Mouse (Mus musculus): ENCODE data around the gene Fat3.

The Fat3 gene

DNA sequence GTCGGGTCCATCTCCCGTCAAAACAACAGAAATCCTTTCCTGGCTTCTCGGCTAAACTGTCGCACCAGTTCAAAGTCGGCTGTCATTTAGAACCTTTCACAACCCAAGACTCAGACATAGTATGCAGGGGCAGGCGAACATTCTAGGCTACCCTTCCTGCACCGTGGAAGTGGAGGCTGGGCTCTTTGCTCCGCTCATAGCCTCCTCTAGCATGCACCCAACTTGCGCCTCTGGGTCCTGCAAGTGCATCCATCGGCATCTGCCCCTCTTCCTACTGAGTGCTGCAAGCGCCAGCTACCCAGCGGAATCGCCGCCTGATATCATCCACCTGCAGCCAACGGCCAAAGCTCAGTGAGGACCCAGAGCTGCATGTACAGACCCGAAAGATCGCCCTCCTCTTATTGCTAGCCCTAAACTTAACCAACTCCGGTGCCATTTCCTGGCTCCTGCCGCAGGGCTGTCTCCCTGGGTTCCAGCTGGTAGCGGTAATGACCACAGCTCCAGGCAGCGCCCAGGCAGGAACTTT lies at the start of gene Fat3:
Gene Fat3, minus strand, starts transcription at position 100 of the 526 bp plus-strand sequence.
- in situ Hi-C loops (cut with MboI, MseI): no loop called here

DNA sequence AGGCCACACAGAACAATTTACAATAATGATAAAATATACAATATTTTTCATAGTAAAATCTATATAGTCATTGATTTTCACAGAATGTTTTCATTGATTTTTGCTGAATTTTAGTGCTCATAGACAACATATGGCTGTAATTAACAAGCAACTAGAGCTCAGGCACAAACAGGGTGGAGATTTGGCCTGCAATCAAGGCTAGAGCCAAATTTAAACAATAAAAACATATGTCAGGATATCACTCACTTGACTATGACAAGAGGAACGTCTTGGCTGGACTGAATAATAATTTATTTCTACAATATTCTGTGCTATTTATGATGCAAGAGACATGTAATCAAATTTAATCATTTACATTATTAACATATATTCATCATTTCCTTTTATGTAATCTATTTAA lies 31.8 kb upstream of the Fat3 start:
- in situ Hi-C loops (cut with MboI, MseI): no loop called here

DNA sequence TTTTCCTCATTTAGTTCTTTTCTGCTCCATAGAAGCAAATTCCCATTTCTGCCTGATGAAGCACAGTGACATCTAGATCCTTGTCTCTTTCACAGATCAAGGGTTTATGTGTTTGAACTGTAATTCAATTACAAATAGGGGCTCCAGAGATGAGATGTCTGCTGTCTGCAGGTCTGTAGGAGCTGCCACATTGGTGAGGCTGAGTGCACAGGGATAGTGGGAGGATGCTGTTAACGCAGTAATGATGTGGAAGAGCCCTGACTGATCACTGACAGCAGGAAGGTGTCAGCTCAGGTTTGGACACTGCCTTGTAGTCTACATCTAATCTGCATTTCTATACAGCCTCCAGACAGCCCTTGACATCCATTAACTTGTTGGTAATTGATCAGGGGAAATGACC lies 16.5 kb upstream of the Fat3 start:
- in situ Hi-C loops (cut with MboI, MseI): no loop called here

DNA sequence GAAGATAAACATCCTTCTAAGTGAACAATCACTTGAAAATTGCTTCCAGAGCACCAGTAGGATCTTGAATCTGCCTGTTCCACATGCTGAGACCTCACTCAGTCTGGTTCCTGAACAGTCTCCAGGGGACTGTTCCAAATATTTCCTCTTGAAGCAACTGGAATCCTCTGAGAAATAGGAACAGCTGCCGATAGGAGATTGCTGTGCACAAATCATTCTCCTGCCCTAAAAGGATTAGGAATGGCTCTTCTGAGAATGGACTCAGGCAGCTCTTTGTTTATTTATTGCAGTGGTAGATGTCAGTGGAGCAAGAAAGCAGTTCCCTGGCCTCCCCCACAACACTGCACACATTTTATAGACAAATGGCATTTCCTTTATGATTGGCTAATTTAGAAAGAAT lies 10.9 kb upstream of the Fat3 start:
- in situ Hi-C loops (cut with MboI, MseI): no loop called here

DNA sequence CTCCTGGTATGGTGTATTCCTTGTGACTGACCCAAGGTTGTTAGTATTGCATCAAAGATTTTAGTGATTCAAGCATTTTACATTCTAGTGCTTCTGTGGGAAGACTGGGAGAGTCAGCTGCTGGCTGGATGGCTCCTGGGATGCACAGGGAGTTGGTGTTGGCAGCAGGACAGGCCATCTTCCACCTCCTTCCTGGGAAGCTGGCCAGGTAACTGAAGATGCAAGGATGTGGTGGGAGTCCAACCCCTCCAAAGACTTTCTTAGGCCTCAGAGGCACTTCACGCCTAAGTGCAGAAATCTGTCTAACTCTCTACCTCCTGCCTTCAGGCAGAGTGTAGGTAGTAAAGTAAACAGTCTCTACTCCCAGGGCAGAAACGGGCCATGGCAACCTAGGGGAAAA lies 2.7 kb upstream of the Fat3 start:
- in situ Hi-C loops (cut with MboI, MseI): no loop called here

DNA sequence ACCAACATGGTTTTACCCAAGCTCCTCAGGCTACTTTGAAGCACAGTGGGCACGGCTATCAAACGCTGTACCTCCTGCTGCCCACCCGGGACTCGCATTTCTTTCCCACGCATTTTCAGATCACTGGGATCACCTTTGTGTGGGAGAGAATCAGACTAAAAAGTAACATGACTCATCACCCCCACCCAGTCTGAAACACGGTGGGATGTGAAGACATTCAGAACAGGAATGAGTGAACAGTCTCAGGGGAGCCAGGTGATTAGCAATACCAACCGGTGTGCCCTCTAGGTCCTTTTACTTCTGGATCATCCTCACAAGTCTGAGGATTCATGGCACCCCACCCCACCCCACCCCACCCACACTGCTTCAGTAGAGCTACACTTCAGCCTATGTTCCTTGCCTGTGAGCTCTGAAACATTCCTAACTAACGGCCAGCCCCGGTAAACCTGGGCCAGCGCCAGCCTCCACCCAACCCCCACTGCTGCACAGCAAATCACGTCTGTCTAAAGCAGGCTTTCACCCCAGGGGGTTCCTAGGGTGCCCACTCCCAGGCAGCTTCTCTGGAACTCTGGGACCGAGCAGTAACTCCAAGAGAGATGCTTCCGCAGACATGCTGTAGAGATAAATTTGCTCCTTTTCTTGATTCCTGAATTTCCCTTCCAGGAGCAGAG lies 1.7 kb upstream of the Fat3 start:
- in situ Hi-C loops (cut with MboI, MseI): no loop called here

DNA sequence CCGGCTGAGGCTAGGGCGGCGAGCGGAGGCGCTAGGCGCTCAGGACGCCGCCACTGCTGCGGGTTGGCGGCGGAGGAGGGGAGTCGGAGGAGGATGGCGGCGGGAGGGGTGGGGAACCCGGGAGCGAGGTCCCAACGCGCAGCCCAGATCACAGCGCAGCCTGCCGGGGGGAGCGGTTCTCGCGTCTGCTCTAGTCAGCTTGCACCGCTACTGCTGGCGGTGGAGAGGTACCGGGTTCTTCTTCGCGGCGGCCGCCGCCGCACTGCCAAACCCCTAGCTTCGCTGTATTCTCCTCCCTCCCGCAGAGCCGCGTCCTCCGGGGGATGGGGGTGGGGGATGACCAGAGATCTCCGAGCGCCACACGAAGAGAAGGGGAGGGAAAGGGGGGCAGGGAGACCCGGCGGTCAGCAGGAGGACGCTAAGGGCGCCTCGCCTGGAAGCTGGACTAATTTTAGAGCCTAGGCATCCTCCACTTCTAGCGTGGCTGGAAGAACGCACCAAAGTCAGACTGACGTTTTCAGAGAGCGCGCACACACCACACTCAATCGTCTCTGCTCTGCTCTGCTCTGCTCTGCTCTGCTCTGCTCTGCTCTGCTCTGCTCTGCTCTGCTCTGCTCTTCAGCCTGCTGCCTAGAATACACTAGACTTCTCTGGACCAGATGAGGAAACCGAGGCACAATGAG lies 1.0 kb upstream of the Fat3 start:
- in situ Hi-C loops (cut with MboI, MseI): no loop called here

DNA sequence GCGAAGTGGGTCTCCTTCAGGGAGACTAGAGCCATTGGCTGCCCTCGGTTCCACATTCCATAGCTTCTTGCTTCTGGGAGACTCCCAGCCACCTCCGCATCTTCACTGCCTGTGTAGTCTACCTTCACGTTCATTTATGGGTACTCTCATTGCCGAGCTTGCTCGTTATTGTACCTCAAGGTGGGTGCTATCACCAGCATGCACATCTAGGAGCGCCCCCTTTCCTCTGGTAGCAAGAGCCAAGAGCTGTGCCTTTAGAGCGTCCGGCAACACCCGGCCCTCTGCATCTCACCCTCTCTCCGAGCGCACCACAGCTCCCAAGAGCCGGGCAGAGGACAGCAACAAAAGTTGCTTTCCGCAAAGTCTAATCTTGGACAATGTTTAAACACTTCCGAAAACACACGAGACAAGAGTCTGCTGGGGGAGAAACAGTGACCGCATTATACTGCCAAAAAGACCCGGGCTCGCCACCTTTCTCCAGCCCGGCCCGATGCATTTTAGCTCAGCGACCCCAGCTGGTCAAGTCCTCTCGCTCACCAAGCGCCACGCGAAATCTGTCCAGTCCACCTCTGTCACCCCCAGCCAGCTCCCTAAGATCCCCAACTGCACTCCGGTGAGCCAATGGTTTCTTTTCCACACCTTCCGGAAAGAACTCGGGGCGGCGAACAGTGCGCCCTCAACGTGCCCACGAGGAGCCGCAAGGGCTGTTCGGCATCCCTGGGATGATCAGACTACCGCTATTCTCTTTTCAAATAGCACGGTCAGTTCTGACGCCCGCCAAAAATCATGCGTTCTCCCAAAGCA lies 501 bp downstream of the Fat3 start:
- in situ Hi-C loops (cut with MboI, MseI): no loop called here

DNA sequence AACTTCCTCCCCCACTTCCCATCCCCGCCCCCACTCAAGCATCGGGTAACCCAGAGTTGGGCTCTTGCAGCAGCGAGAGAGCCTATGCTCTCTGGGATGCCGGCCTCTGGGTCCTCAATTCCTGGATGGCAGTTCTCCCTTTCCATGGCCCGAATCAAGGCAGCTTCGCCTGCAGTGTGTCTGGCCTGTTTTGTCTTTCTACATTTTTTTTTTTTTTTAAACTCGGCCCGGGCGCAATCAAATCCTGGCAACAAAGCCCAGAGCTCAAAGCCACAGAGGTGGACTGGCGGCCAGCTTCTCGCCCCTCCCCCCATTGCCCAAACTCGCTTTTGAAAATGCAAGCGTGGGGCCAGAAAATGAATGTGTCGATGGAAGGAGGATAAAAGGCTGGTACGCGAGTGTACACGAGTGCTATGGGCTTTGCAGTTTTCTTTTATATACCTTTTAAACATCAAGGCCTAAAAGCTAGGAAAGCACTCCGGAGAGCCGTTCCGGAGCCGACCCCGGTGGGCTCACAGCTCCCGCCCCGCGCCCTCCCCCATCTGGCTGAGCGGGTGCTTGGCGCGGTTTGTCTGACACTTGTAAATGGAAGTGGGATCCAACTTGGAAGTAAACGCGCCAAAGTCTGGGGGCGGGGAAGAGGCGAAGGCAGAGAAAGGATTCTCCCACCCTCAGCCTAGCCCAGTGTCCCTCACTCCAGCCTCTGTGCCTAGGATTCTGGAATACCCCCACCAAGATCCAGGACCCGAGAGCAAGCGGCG lies 1.3 kb downstream of the Fat3 start:
- in situ Hi-C loops (cut with MboI, MseI): no loop called here

DNA sequence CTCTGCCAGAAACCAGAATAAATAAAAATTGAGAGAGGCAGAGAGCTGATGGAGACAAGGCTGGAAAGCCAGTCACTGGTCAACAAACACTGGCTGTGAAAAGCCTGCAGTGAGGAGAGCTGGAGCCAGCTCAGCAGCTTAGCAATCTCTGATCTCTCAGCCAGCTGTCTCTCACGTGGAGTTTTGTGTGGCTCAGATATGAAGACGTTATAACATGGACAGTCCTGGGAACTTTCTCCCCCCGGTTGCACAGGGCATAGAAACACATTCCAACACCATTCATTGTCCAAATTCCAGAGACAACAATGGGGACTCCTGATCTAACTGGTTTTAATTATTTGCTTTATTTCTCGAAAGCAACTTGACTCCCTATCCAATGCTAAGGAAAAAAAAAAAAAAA lies 2.2 kb downstream of the Fat3 start:
- in situ Hi-C loops (cut with MboI, MseI): no loop called here

DNA sequence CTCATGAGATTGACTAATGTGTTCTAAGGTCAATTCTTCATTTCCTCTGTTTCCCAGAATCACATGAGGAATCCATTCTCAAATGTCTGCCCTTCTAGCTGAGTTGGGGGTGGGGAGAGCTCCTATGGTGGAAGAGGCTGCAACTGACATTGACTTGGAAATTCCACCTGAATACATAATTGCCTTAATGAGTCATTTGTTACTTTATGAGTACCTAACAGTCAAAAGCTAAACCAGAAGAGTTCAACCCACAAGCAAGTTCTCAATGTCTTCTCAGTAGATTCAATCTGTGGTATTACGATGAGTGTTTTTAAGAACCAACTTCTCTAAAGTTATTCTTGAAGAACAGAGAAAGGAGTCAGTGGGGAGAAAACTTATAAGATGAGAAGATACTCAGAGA lies 3.7 kb downstream of the Fat3 start:
- in situ Hi-C loops (cut with MboI, MseI): no loop called here

DNA sequence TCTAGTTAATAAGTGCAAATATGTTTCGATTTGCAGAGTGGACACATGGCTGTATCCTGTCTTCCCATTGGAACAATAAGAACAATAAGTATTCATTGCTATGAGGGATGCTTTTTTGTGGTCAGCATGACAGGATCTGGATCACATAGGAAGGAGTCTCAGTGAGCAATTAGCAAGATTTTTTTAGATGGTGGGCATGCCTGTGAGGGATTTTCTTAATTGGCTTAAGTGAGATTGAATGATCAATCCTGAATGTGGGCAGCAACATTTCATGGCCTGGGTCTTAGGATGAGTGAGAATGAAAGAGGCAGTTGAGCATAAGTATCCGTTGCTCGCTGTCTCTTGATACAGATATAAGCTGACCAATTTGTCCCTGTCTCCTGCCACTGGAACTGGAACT lies 4.8 kb downstream of the Fat3 start:
- in situ Hi-C loops (cut with MboI, MseI): no loop called here

DNA sequence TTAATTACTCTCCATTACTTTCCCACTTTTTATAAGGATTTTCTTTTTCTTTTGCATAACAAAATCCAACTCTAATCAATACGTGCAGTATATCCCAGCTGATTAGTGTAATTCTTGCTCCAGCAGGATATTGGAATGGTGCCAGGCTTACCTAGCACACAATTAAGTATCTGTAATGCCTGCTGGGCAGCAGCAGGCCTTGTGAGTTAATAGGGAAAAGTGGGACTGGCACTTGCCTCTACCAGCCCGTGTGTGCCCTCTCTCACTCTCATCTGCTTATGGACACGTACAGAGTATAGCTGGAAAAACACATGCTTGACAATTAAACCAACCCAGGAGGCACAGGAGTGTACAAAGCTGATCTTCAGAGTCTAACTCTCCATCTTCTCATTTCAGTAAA lies 11.4 kb downstream of the Fat3 start:
- in situ Hi-C loops (cut with MboI, MseI): no loop called here

DNA sequence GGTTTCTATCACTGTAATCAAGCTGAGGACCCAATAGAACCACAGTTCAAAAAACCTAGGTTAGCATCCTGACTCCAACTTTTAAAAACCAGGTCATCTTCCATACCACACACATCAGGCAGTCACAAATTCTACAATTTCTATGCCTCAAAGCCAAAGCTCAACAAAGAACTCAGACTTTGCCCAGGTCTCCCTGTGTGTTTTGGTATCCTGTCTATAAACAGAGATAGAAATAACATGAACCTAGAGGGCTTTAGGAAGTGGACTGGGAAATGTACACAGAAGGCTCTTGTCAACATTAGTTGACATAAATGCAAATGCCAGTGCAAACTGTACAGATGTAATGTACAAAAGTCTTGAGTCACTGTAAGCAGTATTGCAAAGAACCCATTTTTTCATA lies 13.5 kb downstream of the Fat3 start:
- in situ Hi-C loops (cut with MboI, MseI): no loop called here

DNA sequence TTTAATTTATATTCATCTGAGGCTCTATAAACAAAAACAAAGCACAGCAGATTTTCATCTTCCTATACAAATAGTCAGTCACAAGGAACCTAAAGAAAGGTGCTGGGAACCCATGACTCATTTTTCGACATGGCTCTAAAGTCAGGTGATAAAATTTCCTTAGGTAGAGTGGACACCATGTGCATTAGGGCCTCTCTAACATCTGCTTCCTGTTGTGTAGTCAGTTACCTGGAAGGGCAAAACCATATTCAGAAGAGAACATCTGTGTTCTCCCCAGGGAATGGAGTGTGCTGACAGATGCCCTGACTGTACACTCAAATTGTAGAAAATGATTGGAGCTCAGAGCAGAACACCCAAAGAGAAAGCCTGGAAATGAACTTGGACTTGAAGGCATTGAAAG lies 14.9 kb downstream of the Fat3 start:
- in situ Hi-C loops (cut with MboI, MseI): no loop called here

DNA sequence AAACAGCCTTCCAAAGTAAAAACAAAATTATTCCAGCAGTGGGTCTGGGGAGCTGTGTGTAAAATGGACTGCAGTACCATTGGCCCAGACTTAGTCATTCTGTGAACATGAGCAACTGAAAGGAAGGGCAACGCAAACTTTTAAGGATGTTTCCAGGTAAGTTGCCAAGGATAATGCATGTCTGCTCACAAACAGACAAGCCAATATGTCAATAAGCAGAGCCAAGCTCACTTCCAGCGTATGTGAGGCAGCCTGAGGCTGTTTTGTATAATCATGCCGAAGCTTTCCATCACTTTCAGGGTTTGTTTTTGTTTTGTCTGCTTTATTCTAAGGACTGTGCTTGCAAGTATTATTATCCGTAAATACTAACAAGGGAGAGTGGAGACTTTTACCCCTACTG lies 15.9 kb downstream of the Fat3 start:
- in situ Hi-C loops (cut with MboI, MseI): no loop called here

DNA sequence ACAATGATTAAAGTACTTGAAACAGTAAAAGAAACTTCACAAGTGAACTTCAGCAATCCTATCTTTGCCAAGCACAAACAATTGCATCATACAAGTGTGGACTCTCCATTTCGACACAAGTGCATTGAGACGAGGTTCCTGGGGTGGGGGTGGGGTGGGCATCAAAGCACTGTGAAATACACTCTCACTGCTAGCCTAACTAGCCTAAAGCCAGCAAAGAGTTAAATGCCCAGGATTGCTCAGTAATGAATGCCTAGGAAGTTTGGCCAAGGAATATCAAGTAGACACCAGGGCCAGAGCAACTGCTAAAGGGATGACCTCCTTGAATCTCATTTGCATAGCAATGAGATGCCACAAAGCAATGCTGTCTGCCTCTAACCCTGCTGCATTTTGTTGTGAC lies 16.3 kb downstream of the Fat3 start:
- in situ Hi-C loops (cut with MboI, MseI): no loop called here

DNA sequence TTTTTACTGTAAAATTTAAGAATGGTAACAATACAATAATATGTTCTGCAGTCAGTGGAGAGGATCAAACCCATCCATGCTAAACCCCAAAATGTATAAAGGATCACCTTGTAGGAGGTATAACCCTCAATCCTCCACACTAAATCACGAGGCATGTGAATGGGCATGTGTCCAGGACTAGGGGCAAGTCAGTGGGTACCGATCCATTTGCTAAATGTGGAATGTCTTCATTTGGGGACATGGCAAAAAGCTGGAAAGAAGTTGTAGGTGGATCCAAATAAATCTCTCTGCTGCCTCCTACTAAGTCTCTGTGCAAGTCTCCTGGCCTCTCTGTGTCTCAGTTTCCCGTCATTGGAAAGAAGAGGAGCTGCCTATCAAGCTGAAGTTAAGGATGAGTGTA lies 39.6 kb downstream of the Fat3 start:
- in situ Hi-C loops (cut with MboI, MseI): no loop called here

DNA sequence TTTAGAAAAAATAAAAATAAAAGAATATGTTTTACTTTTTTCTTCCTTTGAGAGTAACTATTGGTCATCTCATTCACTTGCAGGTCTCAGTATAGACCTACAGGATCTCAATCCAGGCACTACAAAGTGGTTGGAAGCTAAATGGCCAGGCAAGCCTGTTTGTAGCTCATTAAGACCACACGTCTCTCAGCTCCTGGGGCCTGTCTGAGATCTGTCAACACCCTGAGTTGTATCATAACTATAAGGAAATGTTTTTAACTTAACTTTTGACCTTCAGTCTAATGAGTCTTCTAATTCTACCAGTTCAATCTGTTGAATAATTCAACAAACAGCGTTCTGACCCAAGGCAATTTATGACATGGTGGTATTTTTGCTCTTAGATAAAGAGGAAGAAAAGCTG lies 40.5 kb downstream of the Fat3 start:
- in situ Hi-C loops (cut with MboI, MseI): no loop called here

DNA sequence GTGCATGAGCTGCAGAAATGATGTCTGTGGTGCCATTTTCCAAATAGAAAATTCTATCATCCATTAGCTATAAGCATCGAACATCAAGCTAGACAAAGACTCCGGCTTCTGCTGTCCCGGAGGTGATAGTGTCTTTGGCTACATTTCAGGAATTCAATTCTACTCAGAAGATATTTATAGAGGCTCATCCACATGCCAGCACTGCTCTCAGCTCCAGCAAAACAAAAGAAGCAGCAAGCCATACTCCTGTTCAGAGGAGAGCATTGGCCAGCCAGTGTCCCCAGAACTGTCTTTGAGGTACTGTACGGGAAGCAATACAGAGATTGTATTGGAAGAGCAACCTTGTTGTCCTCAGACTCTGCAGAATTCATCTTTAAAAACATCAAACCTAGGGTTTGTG lies 59.2 kb downstream of the Fat3 start:
- in situ Hi-C loops (cut with MboI, MseI): no loop called here

DNA sequence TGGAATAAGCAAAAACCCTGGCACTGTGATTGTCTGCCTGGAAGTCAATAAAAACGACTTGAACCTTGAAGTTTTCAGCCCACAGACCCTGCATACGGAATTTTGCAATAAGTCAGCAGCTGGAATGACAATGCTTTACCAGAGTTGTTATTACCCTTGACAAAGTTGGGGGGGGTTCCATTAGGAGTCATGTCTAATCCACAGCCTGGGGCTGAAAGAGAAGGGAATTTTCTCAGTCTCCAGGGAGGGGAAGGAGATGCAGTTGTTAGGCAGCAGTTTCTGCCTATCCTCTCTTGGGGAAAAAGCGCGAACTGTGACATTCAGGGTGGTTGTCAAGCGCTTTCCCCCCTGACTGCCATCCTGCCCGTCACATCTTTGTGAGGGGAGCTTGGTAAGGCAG lies 60.4 kb downstream of the Fat3 start:
- in situ Hi-C loops (cut with MboI, MseI): no loop called here

DNA sequence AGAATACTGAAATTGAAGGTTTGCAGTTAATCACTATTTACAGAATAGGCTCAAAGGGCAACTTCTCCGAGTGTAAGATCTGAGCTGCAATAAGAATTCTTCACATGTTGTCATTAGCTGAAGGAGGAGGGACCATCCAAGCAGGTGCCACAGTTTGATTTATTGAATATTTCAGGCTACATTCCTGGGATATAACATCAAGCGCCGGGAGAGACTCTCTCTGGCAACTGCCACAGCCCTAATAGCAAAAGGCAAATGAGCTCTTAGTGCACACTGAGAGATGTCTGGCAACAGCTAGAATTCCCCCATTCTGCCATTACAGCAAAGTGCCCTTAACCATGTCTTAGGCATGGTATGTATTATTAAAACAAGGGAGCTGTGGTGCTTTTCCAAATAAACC lies 61.1 kb downstream of the Fat3 start:
- in situ Hi-C loops (cut with MboI, MseI): no loop called here

All from T-helper 2 cell (primary cell).